Mouse (Mus musculus) brain, embryonic 14.5 days (tissue): Measurements from ENCODE around the gene Tmx2.

Experiments used
- CTCF ChIP-seq: fragments of 200-500 bp; IDR thresholded peaks from 2 replicates; pipeline ENCODE4 v1.5.1; 2012; ENCODE audit warnings: inconsistent platforms, mild to moderate bottlenecking, moderate library complexity, borderline replicate concordance; ENCODE audit not compliant: insufficient read depth, insufficient read length; ENCODE audit errors: extremely low read depth
- POLR2A ChIP-seq: fragments of 200-500 bp; IDR thresholded peaks from 2 replicates; pipeline ENCODE4 v1.6.1; 2012; ENCODE audit warnings: mild to moderate bottlenecking, inconsistent platforms, borderline replicate concordance; ENCODE audit not compliant: poor library complexity, insufficient read depth, insufficient read length, severe bottlenecking; ENCODE audit errors: extremely low read depth

GRCm38 (mm10) chr2:84716423-84717355 lies 37.7 kb upstream of the Tmx2 start:
- TF ChIP-seq CTCF (no peak), POLR2A (no peak)
